Mouse (Mus musculus): Measurements from ENCODE around the gene Cldn11. TPM values are rescaled to one million over a fixed set of nuclear protein-coding genes. Genes with fewer than 3 reads are reported as not detected.

Gene Cldn11
- polyA plus RNA-seq, 2 experiments: 0.06 TPM; not detected in 1

GRCm38 (mm10) chr3:31107674-31108073, 42.0 kb upstream of the Cldn11 start:
- no peak for ATAC-seq (ENCODE audit: insufficient read depth)

GRCm38 (mm10) chr3:31109108-31109507, 40.6 kb upstream of the Cldn11 start:
- no peak overlapping the region for H3K27ac ChIP-seq
- no peaks in the 10 kb centered on the region for H3K9me3 ChIP-seq (ENCODE audit: control insufficient read depth, low read length)
- 69% methylated on average over 3 of the region's 3 CpGs for WGBS (ENCODE audit: insufficient replicate concordance)
- DNase-seq (ENCODE audit: low read depth in 3 of 3, low spot score in 3 of 3): no peak
- H3K36me3 ChIP-seq (replicated peaks; ENCODE audit: control insufficient read depth, insufficient read depth, low read depth): no peaks in the 10 kb centered on the region; the same call in 1 of the 2 replicates
- H3K4me1 ChIP-seq (replicated peaks; ENCODE audit: control insufficient read depth in 2 of 2, insufficient read depth in 2 of 2, low read length in 1 of 2): no peaks in the 10 kb centered on the region
- no peak overlapping the region for H3K4me2 ChIP-seq (ENCODE audit: low read depth)
- no peak for ATAC-seq (ENCODE audit: insufficient read depth)
- no peak overlapping the region for H3K4me3 ChIP-seq (ENCODE audit: insufficient read depth in 1 of 2, low read depth in 2 of 2, low read length in 2 of 2)
- TF ChIP-seq EP300 (IDR thresholded peaks at IDR 0.05; ENCODE audit: low read depth) (no peak), CTCF (IDR thresholded peaks at IDR 0.05; ENCODE audit: low read depth) (no peak)
- no peak overlapping the region for H3K9ac ChIP-seq (replicated peaks)
- no peaks in the 10 kb centered on the region for H3K27me3 ChIP-seq (ENCODE audit: control insufficient read depth, insufficient read depth, low read length)

More at GRCm38 (mm10) chr3:31107674-31108073, 42.0 kb upstream of the Cldn11 start:
- Histone ChIP-seq H3K9me3 (ENCODE audit: control insufficient read depth, low read length) (no peaks in the 10 kb centered on the region), H3K9ac (replicated peaks) (no peak overlapping the region), H3K27me3 (ENCODE audit: control insufficient read depth, insufficient read depth, low read length) (no peaks in the 10 kb centered on the region), H3K27ac (no peak overlapping the region), H3K4me3 (ENCODE audit: insufficient read depth in 1 of 2, low read depth in 2 of 2, low read length in 2 of 2) (no peak overlapping the region), H3K36me3 (replicated peaks; ENCODE audit: control insufficient read depth, insufficient read depth, low read depth) (no peaks in the 10 kb centered on the region), H3K4me2 (ENCODE audit: low read depth) (no peak overlapping the region), H3K4me1 (replicated peaks; ENCODE audit: control insufficient read depth in 2 of 2, insufficient read depth in 2 of 2, low read length in 1 of 2) (no peaks in the 10 kb centered on the region)
- 77% methylated on average over 4 of the region's 4 CpGs for WGBS (ENCODE audit: insufficient replicate concordance)
- DNase-seq (ENCODE audit: low read depth in 3 of 3, low spot score in 3 of 3): no peak
- TF ChIP-seq EP300 (IDR thresholded peaks at IDR 0.05; ENCODE audit: low read depth) (no peak), CTCF (IDR thresholded peaks at IDR 0.05; ENCODE audit: low read depth) (no peak)

- Histone ChIP-seq H3K27me3 (ENCODE audit: control insufficient read depth, insufficient read depth, low read length) (no peaks in the 10 kb centered on the region), H3K4me2 (ENCODE audit: low read depth) (no peak overlapping the region), H3K9ac (replicated peaks) (no peak overlapping the region), H3K4me3 (ENCODE audit: insufficient read depth in 1 of 2, low read depth in 2 of 2, low read length in 2 of 2) (no peak overlapping the region), H3K9me3 (ENCODE audit: control insufficient read depth, low read length) (no peaks in the 10 kb centered on the region), H3K4me1 (replicated peaks; ENCODE audit: control insufficient read depth in 2 of 2, insufficient read depth in 2 of 2, low read length in 1 of 2) (no peaks in the 10 kb centered on the region), H3K27ac (no peak overlapping the region), H3K36me3 (replicated peaks; ENCODE audit: control insufficient read depth, insufficient read depth, low read depth) (peaks cover 2% of the 10 kb centered on the region)
- 79% methylated on average over 4 of the region's 4 CpGs for WGBS (ENCODE audit: insufficient replicate concordance)
- no peak for ATAC-seq (ENCODE audit: insufficient read depth)
- no peak for TF ChIP-seq EP300 (IDR thresholded peaks at IDR 0.05; ENCODE audit: low read depth)
- TF ChIP-seq CTCF (IDR thresholded peaks at IDR 0.05; ENCODE audit: low read depth): no peak
- DNase-seq (ENCODE audit: low read depth in 3 of 3, low spot score in 3 of 3): no peak
These were observed 26.6 kb upstream of the Cldn11 start for GRCm38 (mm10) chr3:31123098-31123497.

GRCm38 (mm10) chr3:31126303-31126702, 23.4 kb upstream of the Cldn11 start:
- TF ChIP-seq CTCF (IDR thresholded peaks at IDR 0.05; ENCODE audit: low read depth) (no peak), EP300 (IDR thresholded peaks at IDR 0.05; ENCODE audit: low read depth) (no peak)
- H3K27ac ChIP-seq: no peak overlapping the region
- ATAC-seq (ENCODE audit: insufficient read depth) (no peak), DNase-seq (ENCODE audit: low read depth in 3 of 3, low spot score in 3 of 3) (no peak)
- 28% methylated on average over 4 of the region's 4 CpGs for WGBS (ENCODE audit: insufficient replicate concordance)
- H3K4me2 ChIP-seq (ENCODE audit: low read depth): no peak overlapping the region
- no peak overlapping the region for H3K9ac ChIP-seq (replicated peaks)
- no peaks in the 10 kb centered on the region for H3K9me3 ChIP-seq (ENCODE audit: control insufficient read depth, low read length)
- H3K4me3 ChIP-seq (ENCODE audit: insufficient read depth in 1 of 2, low read depth in 2 of 2, low read length in 2 of 2): no peak overlapping the region
- H3K27me3 ChIP-seq (ENCODE audit: control insufficient read depth, insufficient read depth, low read length): no peaks in the 10 kb centered on the region
- no peaks in the 10 kb centered on the region; a peak in 1 of 4 replicates for H3K4me1 ChIP-seq (replicated peaks; ENCODE audit: control insufficient read depth in 2 of 2, insufficient read depth in 2 of 2, low read length in 1 of 2)
- no peaks in the 10 kb centered on the region; the same call in 1 of the 2 replicates for H3K36me3 ChIP-seq (replicated peaks; ENCODE audit: control insufficient read depth, insufficient read depth, low read depth)

GRCm38 (mm10) chr3:31126848-31127247, 22.9 kb upstream of the Cldn11 start:
- H3K27ac ChIP-seq: no peak overlapping the region
- no peaks in the 10 kb centered on the region; a peak in 1 of 4 replicates for H3K4me1 ChIP-seq (replicated peaks; ENCODE audit: control insufficient read depth in 2 of 2, insufficient read depth in 2 of 2, low read length in 1 of 2)
- DNase-seq (ENCODE audit: low read depth in 3 of 3, low spot score in 3 of 3) (no peak), ATAC-seq (ENCODE audit: insufficient read depth) (no peak)
- H3K4me3 ChIP-seq (ENCODE audit: insufficient read depth in 1 of 2, low read depth in 2 of 2, low read length in 2 of 2): no peak overlapping the region
- H3K9ac ChIP-seq (replicated peaks): no peak overlapping the region
- no peak for TF ChIP-seq EP300 (IDR thresholded peaks at IDR 0.05; ENCODE audit: low read depth)
- no peak for TF ChIP-seq CTCF (IDR thresholded peaks at IDR 0.05; ENCODE audit: low read depth)
- no peak overlapping the region for H3K4me2 ChIP-seq (ENCODE audit: low read depth)
- H3K36me3 ChIP-seq (replicated peaks; ENCODE audit: control insufficient read depth, insufficient read depth, low read depth): no peaks in the 10 kb centered on the region
- no peaks in the 10 kb centered on the region for H3K9me3 ChIP-seq (ENCODE audit: control insufficient read depth, low read length)
- H3K27me3 ChIP-seq (ENCODE audit: control insufficient read depth, insufficient read depth, low read length): no peaks in the 10 kb centered on the region
- WGBS (ENCODE audit: insufficient replicate concordance): 69% methylated on average over 3 of the region's 3 CpGs

Measured in liver, embryonic 14.5 days (tissue).